Mouse (Mus musculus): ENCODE measurements around the gene Syt7.

DNA sequence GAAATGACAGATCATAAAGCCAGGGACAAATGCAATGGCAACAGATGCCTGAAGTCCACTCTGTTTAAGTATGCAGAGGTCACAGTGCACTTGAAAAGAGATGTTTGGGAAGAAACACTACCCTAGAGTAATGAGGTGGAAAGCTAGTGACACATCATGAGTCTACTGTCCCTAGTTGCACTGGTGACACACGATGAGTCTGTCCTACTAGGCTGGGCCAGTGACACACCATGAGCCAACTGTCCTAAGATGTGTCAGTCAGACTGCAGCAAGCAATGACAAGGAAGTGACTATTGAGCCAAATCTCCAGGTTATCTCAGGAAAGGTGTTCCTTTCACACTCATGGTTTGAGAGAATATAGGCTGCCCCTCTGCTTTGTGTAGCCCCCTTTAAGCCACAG is 106.8 kb downstream of the Syt7 start:
- no peak for TF ChIP-seq POLR2A (IDR thresholded peaks at IDR 0.05; ENCODE audit: low read depth, low read length)
- TF ChIP-seq CTCF (IDR thresholded peaks at IDR 0.05; ENCODE audit: extremely low read depth, insufficient read length, insufficient replicate concordance, low read depth, low read length) = no peak

Measured in small intestine, adult 2 months (tissue).